Mouse (Mus musculus): ENCODE data around the gene Hao2. TPM values are rescaled to one million over a fixed set of nuclear protein-coding genes. Genes with fewer than 3 reads are reported as not detected.

Gene Hao2
- 0.25 TPM in 1 of 2 replicates, not detected in the other for polyA plus RNA-seq (2015; fragmentation: Nextera tagmentation; extraction: Ambion mirVana)

DNA sequence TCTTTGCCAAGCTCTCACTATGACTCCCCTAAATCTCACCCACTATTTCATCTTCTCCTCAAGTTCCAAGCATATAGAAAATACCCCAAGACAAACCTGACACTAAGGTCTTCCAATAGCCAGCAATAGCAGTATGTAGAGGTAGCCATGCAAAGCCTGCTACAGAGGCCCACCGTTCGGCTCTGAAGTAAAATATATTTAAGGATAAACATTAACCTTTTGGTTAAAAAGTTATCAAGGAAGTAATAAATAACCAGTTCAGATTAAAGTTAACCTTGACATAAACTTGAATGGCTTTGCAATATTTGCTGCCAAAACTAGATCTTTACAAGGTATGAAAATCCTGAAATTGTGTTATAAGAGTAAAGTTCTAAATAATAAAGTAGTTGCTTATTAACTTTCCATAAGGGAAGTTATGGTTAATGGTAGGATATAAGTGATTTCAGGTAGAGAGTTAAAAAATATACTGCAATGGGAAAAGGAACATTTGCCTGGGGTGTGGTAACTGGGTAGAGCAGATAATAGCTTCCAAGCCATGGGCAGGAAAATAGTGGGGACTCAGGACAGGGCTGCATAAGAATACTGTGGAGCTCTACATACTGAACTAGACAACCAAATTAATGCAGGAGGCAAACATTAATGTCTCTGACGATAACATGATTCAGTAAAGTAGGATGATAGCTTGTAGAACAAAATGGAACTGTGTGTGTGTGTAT lies at the start of gene Hao2:
Gene Hao2 (minus strand): TSS at position 183 of the 716 bp plus-strand sequence.
- Histone ChIP-seq H3K36me3 (no peaks in the 10 kb centered on the region), H3K9ac (no peak within 1 kb of the TSS), H3K4me1 (no peaks in the 10 kb centered on the region), H3K9me3 (no peaks in the 10 kb centered on the region), H3K4me2 (no peak within 1 kb of the TSS), H3K27me3 (no peaks in the 10 kb centered on the region), H3K27ac (no peak within 1 kb of the TSS), H3K4me3 (no peak within 1 kb of the TSS)
- ATAC-seq (ENCODE audit: insufficient number of reproducible peaks, insufficient read depth, low FRiP score, low TSS enrichment, low read depth), result no peak
- WGBS, result 92% methylated on average over 3 of the region's 3 CpGs

DNA sequence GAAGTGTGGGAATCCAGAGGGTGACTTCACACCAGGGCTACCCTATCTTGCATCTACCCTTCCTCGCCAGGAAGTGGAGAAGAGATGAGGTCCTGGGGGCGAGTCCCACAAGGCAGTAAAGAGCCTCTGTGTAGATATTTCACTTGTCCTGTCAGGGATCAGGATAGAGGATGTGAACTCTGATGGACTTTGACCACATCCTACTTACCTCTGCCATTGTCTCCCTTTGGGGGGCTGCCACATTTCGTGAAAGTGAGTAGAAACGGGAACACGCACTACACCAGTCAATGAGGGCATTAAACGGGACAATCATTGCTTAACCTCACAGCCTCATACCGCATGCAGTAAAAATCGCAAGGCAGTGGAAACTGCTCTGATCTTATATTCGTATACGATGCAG lies 48.6 kb upstream of the Hao2 start:
- H3K36me3 ChIP-seq, result no peaks in the 10 kb centered on the region
- peaks cover 10% of the 10 kb centered on the region; the same call in 1 of the 2 replicates for H3K4me1 ChIP-seq
- peak overlapping the region; percentile 66 for H3K4me2 ChIP-seq
- H3K27me3 ChIP-seq, result no peaks in the 10 kb centered on the region; the same call in 1 of the 2 replicates
- 33% methylated on average over 10 of the region's 10 CpGs for WGBS
- H3K4me3 ChIP-seq, result peak overlapping the region; percentile 33
- H3K9ac ChIP-seq, result 0 out of 2 replicates have a peak overlapping the region, but pooled peaks have one; percentile 40
- no peak for ATAC-seq (ENCODE audit: insufficient number of reproducible peaks, insufficient read depth, low FRiP score, low TSS enrichment, low read depth)
- no peak overlapping the region for H3K27ac ChIP-seq
- H3K9me3 ChIP-seq, result no peaks in the 10 kb centered on the region

DNA sequence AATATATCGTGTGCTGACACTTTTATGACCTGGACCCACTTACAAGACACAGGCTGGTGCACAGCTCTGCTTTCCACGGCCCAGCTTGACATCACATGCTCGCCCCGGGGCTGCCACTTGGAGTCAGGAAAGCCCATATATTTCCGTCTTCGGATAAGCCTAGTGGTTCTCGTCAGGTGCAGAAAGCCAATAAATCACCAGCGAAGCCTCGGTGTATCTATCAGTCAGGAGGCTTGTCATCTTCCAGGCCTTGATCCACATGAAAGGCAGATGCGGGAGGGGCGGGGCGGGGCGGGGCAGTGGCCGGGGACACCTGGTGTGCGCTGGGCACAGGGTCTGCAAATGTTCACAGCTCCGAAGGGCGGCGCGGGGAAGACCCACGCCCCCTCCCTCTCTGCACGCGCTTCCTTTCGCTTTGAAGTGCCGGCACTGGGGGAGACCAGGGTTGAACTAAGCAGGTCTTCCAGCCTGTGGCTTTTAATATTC lies 48.1 kb upstream of the Hao2 start:
- WGBS, result 12% methylated on average over 24 of the region's 24 CpGs
- no peak for ATAC-seq (ENCODE audit: insufficient number of reproducible peaks, insufficient read depth, low FRiP score, low TSS enrichment, low read depth)
- Histone ChIP-seq H3K27ac (no peak overlapping the region), H3K4me3 (peak overlapping the region; percentile 33), H3K9me3 (no peaks in the 10 kb centered on the region), H3K36me3 (no peaks in the 10 kb centered on the region), H3K4me2 (peak overlapping the region; percentile 66), H3K9ac (0 out of 2 replicates have a peak overlapping the region, but pooled peaks have one; percentile 40), H3K27me3 (no peaks in the 10 kb centered on the region; the same call in 1 of the 2 replicates), H3K4me1 (peaks cover 10% of the 10 kb centered on the region; the same call in 1 of the 2 replicates)

DNA sequence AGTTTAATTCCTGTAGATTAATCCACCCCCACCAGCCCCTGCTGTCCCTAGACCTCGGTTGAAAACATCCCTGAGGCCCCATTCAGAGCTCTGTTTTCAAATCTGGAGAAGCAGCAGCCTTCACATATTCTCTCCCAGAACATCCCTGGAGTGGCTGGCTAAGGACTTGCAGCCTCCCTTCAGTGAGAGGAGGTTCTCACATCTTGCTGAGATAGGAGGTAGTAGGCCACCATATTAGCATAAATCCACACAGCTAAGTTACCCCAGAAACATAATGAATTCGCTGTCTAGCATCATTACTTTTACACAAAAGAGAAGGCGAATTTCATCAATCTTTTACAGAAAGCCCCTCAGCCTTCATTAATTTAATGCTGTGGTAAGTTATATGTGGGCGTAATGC lies 47.2 kb upstream of the Hao2 start:
- ATAC-seq (ENCODE audit: insufficient number of reproducible peaks, insufficient read depth, low FRiP score, low TSS enrichment, low read depth), result no peak
- no peak overlapping the region for H3K9ac ChIP-seq
- no peak overlapping the region for H3K27ac ChIP-seq
- no peak overlapping the region for H3K4me3 ChIP-seq
- no peaks in the 10 kb centered on the region for H3K36me3 ChIP-seq
- H3K27me3 ChIP-seq, result no peaks in the 10 kb centered on the region; the same call in 1 of the 2 replicates
- H3K4me2 ChIP-seq, result no peak overlapping the region
- H3K9me3 ChIP-seq, result no peaks in the 10 kb centered on the region
- H3K4me1 ChIP-seq, result peaks cover 13% of the 10 kb centered on the region; the same call in 1 of the 2 replicates
- WGBS, result 81% methylated on average over 4 of the region's 4 CpGs

DNA sequence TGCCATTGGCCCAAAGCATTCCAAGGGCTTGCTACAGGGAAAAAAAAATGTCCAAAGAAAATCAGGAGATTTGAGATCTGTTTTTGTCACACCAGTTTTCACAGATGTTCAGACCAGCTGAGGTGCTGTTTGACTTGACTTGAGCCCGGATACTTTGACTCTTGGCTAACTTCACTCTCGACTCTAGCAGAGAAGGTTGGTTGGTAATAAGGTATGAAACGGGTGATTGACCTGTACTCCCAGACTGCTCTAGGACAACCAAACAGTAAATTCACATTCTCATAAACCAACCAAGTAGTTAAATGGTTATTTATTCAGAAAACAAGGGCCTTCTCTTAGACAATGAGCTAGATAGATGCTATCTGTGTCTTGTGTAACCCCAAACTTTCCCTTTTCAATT lies 43.4 kb upstream of the Hao2 start:
- no peak overlapping the region for H3K4me2 ChIP-seq
- H3K4me1 ChIP-seq, result peaks cover 10% of the 10 kb centered on the region; the same call in 1 of the 2 replicates
- no peaks in the 10 kb centered on the region for H3K36me3 ChIP-seq
- no peaks in the 10 kb centered on the region for H3K9me3 ChIP-seq
- no peak overlapping the region for H3K4me3 ChIP-seq
- no peak overlapping the region for H3K27ac ChIP-seq
- H3K27me3 ChIP-seq, result no peaks in the 10 kb centered on the region; the same call in 1 of the 2 replicates
- no peak for ATAC-seq (ENCODE audit: insufficient number of reproducible peaks, insufficient read depth, low FRiP score, low TSS enrichment, low read depth)
- H3K9ac ChIP-seq, result no peak overlapping the region
- WGBS, result 82% methylated on average over 3 of the region's 3 CpGs

DNA sequence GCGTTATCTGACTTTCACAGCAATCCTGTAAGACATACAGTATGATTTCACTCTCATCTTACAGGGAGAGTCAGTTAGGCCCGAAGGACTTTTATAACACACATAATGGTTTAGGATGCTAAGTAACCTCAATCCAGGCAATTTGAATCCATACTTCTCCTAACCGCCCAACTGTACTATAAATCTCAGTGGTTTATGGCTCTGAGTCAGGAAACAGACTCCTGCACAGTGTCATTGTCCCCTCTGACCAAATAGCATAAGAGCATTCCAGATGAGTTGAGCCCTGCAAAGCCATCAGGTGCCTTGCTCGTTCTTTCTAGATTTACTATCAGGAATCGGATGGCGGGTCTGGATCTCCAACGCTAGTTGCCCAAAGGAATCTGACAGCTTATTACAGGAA lies 41.6 kb upstream of the Hao2 start:
- H3K4me1 ChIP-seq, result 0 out of 2 replicates have a peak, but pooled peaks cover 3% of the 10 kb centered on the region
- WGBS, result 81% methylated on average over 7 of the region's 7 CpGs
- ATAC-seq (ENCODE audit: insufficient number of reproducible peaks, insufficient read depth, low FRiP score, low TSS enrichment, low read depth), result no peak

DNA sequence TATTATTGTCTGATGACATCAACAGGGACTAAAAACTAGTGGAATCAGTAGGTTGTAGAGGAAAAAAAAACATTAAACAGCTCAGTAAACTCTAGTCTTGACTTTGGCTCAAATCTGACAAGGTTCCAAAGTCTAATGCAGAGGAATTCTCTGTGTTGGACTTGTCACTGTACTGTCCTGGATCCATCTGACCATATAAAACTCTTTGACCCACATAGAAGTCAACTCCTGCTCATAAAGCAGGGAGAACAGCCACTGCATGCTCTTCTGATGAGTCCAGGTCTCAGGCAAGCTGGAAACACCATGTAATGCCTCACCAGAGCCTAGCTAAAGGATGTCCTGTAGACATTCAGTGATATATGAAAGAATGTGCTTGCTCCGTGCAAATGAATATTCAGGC lies 41.0 kb upstream of the Hao2 start:
- 0 out of 2 replicates have a peak, but pooled peaks cover 3% of the 10 kb centered on the region for H3K4me1 ChIP-seq
- H3K27me3 ChIP-seq, result no peaks in the 10 kb centered on the region
- no peak overlapping the region for H3K4me3 ChIP-seq
- no peak overlapping the region for H3K27ac ChIP-seq
- H3K36me3 ChIP-seq, result no peaks in the 10 kb centered on the region
- no peak overlapping the region for H3K9ac ChIP-seq
- no peak for ATAC-seq (ENCODE audit: insufficient number of reproducible peaks, insufficient read depth, low FRiP score, low TSS enrichment, low read depth)
- no peak overlapping the region for H3K4me2 ChIP-seq
- WGBS, result 84% methylated on average over 1 of the region's 1 CpGs
- H3K9me3 ChIP-seq, result no peaks in the 10 kb centered on the region

More for the DNA sequence above, 41.6 kb upstream of the Hao2 start:
- H3K4me2 ChIP-seq, result no peak overlapping the region
- no peak overlapping the region for H3K27ac ChIP-seq
- H3K36me3 ChIP-seq, result no peaks in the 10 kb centered on the region
- H3K9ac ChIP-seq, result no peak overlapping the region
- H3K9me3 ChIP-seq, result no peaks in the 10 kb centered on the region
- H3K4me3 ChIP-seq, result no peak overlapping the region
- no peaks in the 10 kb centered on the region for H3K27me3 ChIP-seq

DNA sequence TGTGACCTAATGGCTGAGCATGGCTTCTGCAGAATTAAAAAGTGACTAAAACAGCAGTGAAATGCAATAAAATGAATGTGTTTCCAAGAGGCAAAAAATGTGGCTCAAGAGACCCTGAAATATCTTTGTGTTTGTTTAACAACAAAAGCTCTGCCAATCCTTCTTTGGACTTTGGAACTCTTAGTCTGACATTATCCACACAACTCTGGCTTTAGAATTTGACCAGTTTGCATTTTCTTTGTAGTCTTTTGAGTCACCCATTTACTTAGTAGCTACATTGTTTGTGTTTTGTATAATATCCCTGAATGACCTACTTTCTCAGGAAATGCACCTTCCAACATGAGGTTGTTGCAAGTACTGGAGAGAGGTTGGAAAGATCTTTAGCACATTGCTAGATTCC lies 39.4 kb upstream of the Hao2 start:
- Histone ChIP-seq H3K9ac (no peak overlapping the region), H3K4me3 (no peak overlapping the region), H3K36me3 (no peaks in the 10 kb centered on the region), H3K4me1 (0 out of 2 replicates have a peak, but pooled peaks cover 3% of the 10 kb centered on the region), H3K9me3 (no peaks in the 10 kb centered on the region), H3K27me3 (no peaks in the 10 kb centered on the region), H3K27ac (no peak overlapping the region), H3K4me2 (no peak overlapping the region)
- no peak for ATAC-seq (ENCODE audit: insufficient number of reproducible peaks, insufficient read depth, low FRiP score, low TSS enrichment, low read depth)

DNA sequence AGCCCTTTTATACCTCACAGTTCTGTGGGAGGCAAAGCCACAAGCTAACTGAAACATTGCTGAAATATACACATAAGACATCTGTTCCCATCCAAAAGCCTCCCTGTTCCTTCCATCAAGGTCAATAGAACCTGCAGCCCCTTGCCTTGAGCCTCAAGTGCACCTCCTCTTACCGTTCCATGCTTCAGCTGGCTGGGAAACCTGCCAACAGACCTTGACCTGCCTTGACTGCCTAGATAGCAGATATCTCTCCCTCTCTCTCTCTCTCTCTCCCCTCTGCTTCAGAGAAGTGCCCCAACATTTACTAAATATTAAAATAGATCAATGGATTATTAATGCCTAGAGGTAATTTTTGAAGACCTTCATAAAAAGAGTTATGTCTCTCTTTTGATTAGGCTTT lies 38.8 kb upstream of the Hao2 start:
- 52% methylated on average over 1 of the region's 1 CpGs for WGBS
- 0 out of 2 replicates have a peak, but pooled peaks cover 3% of the 10 kb centered on the region for H3K4me1 ChIP-seq
- no peaks in the 10 kb centered on the region for H3K27me3 ChIP-seq
- H3K9me3 ChIP-seq, result no peaks in the 10 kb centered on the region
- ATAC-seq (ENCODE audit: insufficient number of reproducible peaks, insufficient read depth, low FRiP score, low TSS enrichment, low read depth), result no peak
- no peaks in the 10 kb centered on the region for H3K36me3 ChIP-seq
- no peak overlapping the region for H3K27ac ChIP-seq
- H3K9ac ChIP-seq, result no peak overlapping the region
- H3K4me2 ChIP-seq, result no peak overlapping the region
- no peak overlapping the region for H3K4me3 ChIP-seq

DNA sequence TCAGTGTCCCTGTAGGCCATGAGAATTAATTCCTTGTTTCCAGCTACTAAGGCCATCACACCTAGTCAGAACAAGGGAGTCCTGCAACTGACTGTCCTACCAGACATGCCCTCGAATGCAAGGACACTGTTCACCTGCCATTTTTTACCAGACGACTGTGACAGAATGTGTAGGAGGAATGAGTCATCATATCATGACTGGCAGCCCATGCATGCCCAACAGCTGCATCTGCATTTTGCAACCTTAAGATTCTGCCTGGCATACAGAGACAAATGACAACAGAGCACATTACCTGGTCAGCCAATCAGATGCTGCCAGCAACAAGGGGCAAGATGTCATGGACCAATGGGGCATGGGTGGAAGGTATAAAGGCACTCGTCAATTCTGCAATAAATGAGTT lies 27.4 kb upstream of the Hao2 start:
- H3K27me3 ChIP-seq, result no peaks in the 10 kb centered on the region
- no peak overlapping the region for H3K4me3 ChIP-seq
- H3K27ac ChIP-seq, result no peak overlapping the region
- H3K4me1 ChIP-seq, result peaks cover 3% of the 10 kb centered on the region; the same call in 1 of the 2 replicates
- ATAC-seq (ENCODE audit: insufficient number of reproducible peaks, insufficient read depth, low FRiP score, low TSS enrichment, low read depth), result no peak
- H3K4me2 ChIP-seq, result no peak overlapping the region
- H3K36me3 ChIP-seq, result no peaks in the 10 kb centered on the region
- no peaks in the 10 kb centered on the region for H3K9me3 ChIP-seq
- WGBS, result 83% methylated on average over 3 of the region's 3 CpGs
- no peak overlapping the region for H3K9ac ChIP-seq

DNA sequence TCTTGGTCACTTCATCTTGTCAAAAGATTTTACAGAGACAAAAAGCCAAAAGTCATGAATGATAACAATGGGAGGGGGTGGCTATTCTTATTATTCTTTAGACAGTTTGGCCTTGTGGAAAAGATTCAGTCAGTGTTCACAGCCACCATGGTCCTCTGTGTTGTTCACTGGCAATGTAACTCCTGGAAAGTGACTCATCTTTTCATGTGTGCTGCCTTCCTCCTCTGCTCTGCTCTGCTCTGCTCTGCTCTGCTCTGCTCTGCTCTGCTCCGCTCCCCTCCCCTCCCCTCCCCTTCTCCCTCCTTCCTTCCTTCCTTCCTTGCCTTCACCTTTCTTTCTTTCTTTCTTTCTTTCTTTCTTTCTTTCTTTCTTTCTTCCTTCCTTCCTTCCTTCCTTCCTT lies 24.2 kb upstream of the Hao2 start:
- Histone ChIP-seq H3K4me2 (no peak overlapping the region), H3K9me3 (no peaks in the 10 kb centered on the region), H3K27me3 (no peaks in the 10 kb centered on the region), H3K27ac (no peak overlapping the region), H3K36me3 (no peaks in the 10 kb centered on the region), H3K9ac (no peak overlapping the region), H3K4me1 (peaks cover 3% of the 10 kb centered on the region; the same call in 1 of the 2 replicates), H3K4me3 (no peak overlapping the region)
- WGBS, result 33% methylated on average over 1 of the region's 1 CpGs
- no peak for ATAC-seq (ENCODE audit: insufficient number of reproducible peaks, insufficient read depth, low FRiP score, low TSS enrichment, low read depth)

DNA sequence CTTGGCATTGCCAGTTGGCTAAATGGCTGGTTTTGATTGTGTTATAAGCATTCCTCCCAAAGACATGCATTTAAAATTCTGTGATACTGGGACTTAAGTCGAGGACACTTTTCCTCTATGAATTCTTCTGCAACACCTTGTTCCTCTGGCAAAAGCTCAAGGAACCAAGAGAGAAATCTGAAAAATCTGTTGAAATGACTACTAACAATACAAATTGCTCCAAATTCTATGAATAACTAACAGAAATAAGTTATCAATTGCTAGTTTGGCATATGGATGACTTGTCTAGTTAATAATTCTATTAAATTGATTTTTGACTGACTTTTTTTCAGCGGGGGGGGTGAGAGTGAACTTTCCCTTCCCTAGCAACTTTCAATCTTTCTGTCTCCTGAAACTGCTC lies 23.8 kb upstream of the Hao2 start:
- no peaks in the 10 kb centered on the region for H3K36me3 ChIP-seq
- H3K9ac ChIP-seq, result no peak overlapping the region
- H3K27me3 ChIP-seq, result no peaks in the 10 kb centered on the region
- no peaks in the 10 kb centered on the region for H3K9me3 ChIP-seq
- H3K27ac ChIP-seq, result no peak overlapping the region
- 82% methylated on average over 2 of the region's 2 CpGs for WGBS
- no peak overlapping the region for H3K4me3 ChIP-seq
- H3K4me1 ChIP-seq, result peaks cover 3% of the 10 kb centered on the region; the same call in 1 of the 2 replicates
- H3K4me2 ChIP-seq, result no peak overlapping the region
- ATAC-seq (ENCODE audit: insufficient number of reproducible peaks, insufficient read depth, low FRiP score, low TSS enrichment, low read depth), result no peak
